Mouse (Mus musculus) kidney, adult 2 months (tissue): Measurements from ENCODE around the gene Cacna2d4. TPM values are rescaled to one million over a fixed set of nuclear protein-coding genes. Genes with fewer than 3 reads are reported as not detected.
"Not testable (repeated sequence)": the region's sequence is repeated elsewhere in the genome, so short reads cannot be mapped to it uniquely, and the experiment has no call there.

ENCODE experiments used
- DNase-seq: peaks from one replicate; pipeline ENCODE4 v3.0.0; 2021
- H3K27ac ChIP-seq: fragments of 200-500 bp; 2 replicates; pipeline ENCODE4 v1.5.1; 2012; ENCODE audit warnings: low read depth, low read length, control low read depth, inconsistent platforms; ENCODE audit not compliant: insufficient read depth
- H3K27me3 ChIP-seq: fragments of 200-500 bp; replicated peaks from 2 replicates; pipeline ENCODE4 v1.6.1; 2012; ENCODE audit warnings: mild to moderate bottlenecking, moderate library complexity, low read length, inconsistent platforms; ENCODE audit not compliant: control insufficient read depth, insufficient read depth
- H3K36me3 ChIP-seq: fragments of 200-500 bp; 2 replicates; pipeline ENCODE4 v1.6.1; 2012; ENCODE audit warnings: mild to moderate bottlenecking, moderate library complexity, low read length, inconsistent platforms; ENCODE audit not compliant: control insufficient read depth, insufficient read depth
- H3K4me1 ChIP-seq: fragments of 200-500 bp; 2 replicates; pipeline ENCODE4 v1.6.1; 2011; ENCODE audit warnings: low read length; ENCODE audit not compliant: control insufficient read depth, insufficient read depth
- H3K4me3 ChIP-seq: fragments of 200-500 bp; 2 replicates; pipeline ENCODE4 v1.5.1; 2011; ENCODE audit warnings: mild to moderate bottlenecking, low read depth, low read length, control low read depth; ENCODE audit not compliant: insufficient read depth
- CTCF ChIP-seq: fragments of 200-500 bp; conservative IDR thresholded peaks from 2 replicates; pipeline ENCODE4 v1.5.1; 2011; ENCODE audit warnings: low read depth, mild to moderate bottlenecking, control low read depth, low read length, moderate library complexity, mixed read lengths; ENCODE audit not compliant: insufficient read depth, insufficient read length
- POLR2A ChIP-seq: fragments of 200-500 bp; IDR thresholded peaks from one replicate; pipeline ENCODE4 v1.6.1; 2011; ENCODE audit warnings: low read depth, low read length, control low read depth
- WGBS: fragments of 180-500 bp; shearing (Covaris S2); methylation state at CpG from one replicate; pipeline ENCODE4 v1.1.7; 2018; 5-methylcytosine and 5-hydroxymethylcytosine counted together
- polyA plus RNA-seq: library from polyadenylated mRNA; depleted of rRNA; stranded (reverse); fragments of >200 nt; gene quantifications from 2 replicates; pipeline ENCODE4 v1.2.3, GENCODE M21; 2012

Gene Cacna2d4
- polyA plus RNA-seq, 1 experiment = 0.66 TPM

DNA sequence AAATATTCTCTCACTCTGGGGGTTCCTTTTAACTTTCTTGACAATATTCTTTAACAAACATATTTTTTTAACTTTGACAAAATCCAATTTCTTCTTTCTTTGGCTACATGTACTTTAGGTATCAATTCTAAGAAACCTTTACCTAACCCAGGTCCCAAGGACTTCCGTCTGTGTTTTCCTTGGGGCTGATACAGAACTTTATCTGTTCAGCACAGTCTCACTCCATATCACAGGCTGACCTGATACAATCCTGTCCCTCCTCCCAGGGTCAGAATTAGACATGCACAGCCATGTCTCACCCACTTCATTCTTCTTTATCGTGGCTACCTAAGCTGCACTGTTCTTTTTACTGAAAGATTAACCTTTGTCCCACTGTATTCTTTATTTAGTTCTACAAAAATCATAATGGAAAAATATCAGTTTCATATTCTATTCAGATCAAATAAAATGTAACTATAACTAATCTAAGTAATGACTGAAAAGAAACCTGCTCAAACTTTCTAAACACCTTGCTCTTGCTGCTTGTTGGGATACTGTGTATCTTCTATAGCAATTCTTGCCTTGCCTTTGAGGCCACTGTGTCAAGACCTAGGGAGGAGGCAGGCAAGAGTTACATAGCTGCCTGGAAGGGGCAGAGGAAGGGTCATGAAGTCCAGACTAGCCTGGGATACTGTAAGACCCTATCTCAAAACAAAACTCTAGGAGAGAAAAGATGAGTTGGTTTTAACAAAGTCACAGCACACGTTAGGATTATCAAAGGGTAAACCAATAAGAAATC, 124.8 kb downstream of the Cacna2d4 start:
- Histone ChIP-seq H3K27ac (no peak overlapping the region), H3K36me3 (peaks cover 14% of the 10 kb centered on the region), H3K27me3 (no peaks in the 10 kb centered on the region)

GRCm38 (mm10) chr6:119363593-119363992, 127.3 kb downstream of the Cacna2d4 start:
- Histone ChIP-seq H3K36me3 (peaks cover 12% of the 10 kb centered on the region), H3K4me3 (no peak overlapping the region), H3K27ac (no peak overlapping the region), H3K27me3 (no peaks in the 10 kb centered on the region), H3K4me1 (no peaks in the 10 kb centered on the region)
- 89% methylated on average over 5 of the region's 5 CpGs for WGBS
- no peak for TF ChIP-seq POLR2A
- TF ChIP-seq CTCF = no peak
- no peak for DNase-seq

More for the DNA sequence above, 124.8 kb downstream of the Cacna2d4 start:
- H3K4me1 ChIP-seq = no peaks in the 10 kb centered on the region
- no peak for DNase-seq
- WGBS = 84% methylated on average over 3 of the region's 3 CpGs
- TF ChIP-seq CTCF (no peak), POLR2A (no peak)
- no peak overlapping the region for H3K4me3 ChIP-seq

GRCm38 (mm10) chr6:119366800-119367199, 130.5 kb downstream of the Cacna2d4 start:
- not testable (repeated sequence) for H3K27ac ChIP-seq, H3K4me3 ChIP-seq, H3K27me3 ChIP-seq, DNase-seq, H3K4me1 ChIP-seq, H3K36me3 ChIP-seq
- 77% methylated on average over 4 of the region's 4 CpGs for WGBS

DNA sequence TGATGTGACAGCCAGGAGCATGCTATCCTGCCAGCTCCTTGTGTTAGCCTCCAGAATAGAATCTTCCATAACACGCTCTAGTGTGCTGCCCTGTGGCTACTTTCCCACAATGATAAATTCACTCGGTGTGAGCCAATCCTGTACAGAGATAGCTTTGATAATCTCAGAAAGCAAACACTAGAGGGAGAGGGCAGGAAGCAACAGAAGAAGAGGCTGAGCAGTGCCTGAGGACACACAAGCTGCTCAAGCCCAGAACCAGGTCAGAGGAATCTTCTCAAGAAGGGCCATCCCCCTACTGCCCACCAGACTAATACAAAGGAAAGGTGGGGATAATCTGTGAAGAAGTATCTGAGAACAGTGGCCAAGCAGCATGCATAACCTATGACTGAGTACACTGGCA, 131.1 kb downstream of the Cacna2d4 start:
- TF ChIP-seq POLR2A (no peak), CTCF (no peak)
- no peak for DNase-seq
- no peaks in the 10 kb centered on the region for H3K4me1 ChIP-seq
- H3K36me3 ChIP-seq = peaks cover 6% of the 10 kb centered on the region
- H3K4me3 ChIP-seq = no peak overlapping the region
- H3K27ac ChIP-seq = no peak overlapping the region
- whole genome bisulfite sequencing = 88% methylated on average over 2 of the region's 2 CpGs
- H3K27me3 ChIP-seq = no peaks in the 10 kb centered on the region

- Histone ChIP-seq H3K4me3 (no peak overlapping the region), H3K27ac (no peak overlapping the region), H3K27me3 (no peaks in the 10 kb centered on the region), H3K4me1 (peaks cover 7% of the 10 kb centered on the region; the same call in 1 of the 2 replicates), H3K36me3 (no peaks in the 10 kb centered on the region; the same call in 1 of the 2 replicates)
- DNase-seq = no peak
- TF ChIP-seq CTCF (peak; percentile 22; the same call in 1 of the 2 replicates), POLR2A (no peak)
These were observed 135.3 kb downstream of the Cacna2d4 start for GRCm38 (mm10) chr6:119371624-119372023.

GRCm38 (mm10) chr6:119372237-119372636, 135.9 kb downstream of the Cacna2d4 start:
- Histone ChIP-seq H3K27me3 (no peaks in the 10 kb centered on the region), H3K27ac (no peak overlapping the region), H3K4me1 (peaks cover 7% of the 10 kb centered on the region; the same call in 1 of the 2 replicates), H3K36me3 (no peaks in the 10 kb centered on the region; the same call in 1 of the 2 replicates), H3K4me3 (no peak overlapping the region)
- TF ChIP-seq CTCF = no peak
- TF ChIP-seq POLR2A = no peak
- 81% methylated on average over 5 of the region's 5 CpGs for WGBS
- no peak for DNase-seq

DNA sequence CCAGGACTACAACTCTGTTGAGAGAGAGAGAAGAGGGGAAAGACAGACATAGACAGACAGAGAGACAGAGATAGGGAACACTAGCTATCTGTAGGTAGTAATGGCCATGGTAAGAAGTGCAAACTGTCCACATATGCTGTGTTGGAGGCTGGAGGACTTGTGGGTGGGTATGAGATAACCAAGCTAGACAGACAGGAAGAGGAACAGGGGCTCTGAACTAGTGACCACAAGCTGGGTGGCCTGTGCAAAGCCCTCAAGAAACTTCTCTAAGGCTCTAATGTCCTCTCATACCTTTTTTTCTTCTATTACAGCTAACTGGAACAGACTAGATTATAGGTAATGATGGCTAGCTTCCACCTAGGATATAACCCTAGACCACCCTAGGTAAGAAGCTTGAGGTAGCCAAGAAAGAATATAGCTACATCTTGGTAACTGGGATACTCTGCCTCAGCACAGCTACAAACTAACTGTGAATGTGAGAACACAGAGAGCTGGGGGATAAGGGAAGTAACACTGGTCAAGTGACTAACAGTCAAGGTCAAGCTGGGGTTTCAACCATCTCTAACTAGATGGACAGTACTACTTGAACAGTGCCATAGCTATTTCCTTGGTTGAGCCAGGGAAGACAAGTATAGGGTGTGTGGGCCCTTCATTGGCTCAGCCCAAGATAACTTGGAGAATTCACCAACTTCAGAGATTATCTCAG, 136.8 kb downstream of the Cacna2d4 start:
- no peak for DNase-seq
- no peak overlapping the region for H3K27ac ChIP-seq
- H3K4me3 ChIP-seq = no peak overlapping the region
- TF ChIP-seq CTCF (no peak), POLR2A (no peak)
- H3K36me3 ChIP-seq = no peaks in the 10 kb centered on the region; the same call in 1 of the 2 replicates
- H3K27me3 ChIP-seq = no peaks in the 10 kb centered on the region
- peaks cover 10% of the 10 kb centered on the region; the same call in 1 of the 2 replicates for H3K4me1 ChIP-seq
